Mouse (Mus musculus): ENCODE measurements around the gene Nrp2.

GRCm38 (mm10) chr1:62813938-62814337 is 110.9 kb downstream of the Nrp2 start:
- no peak for TF ChIP-seq CTCF (IDR thresholded peaks at IDR 0.05; ENCODE audit: low read depth)
- TF ChIP-seq EP300 (IDR thresholded peaks at IDR 0.05; ENCODE audit: low read depth): no peak

All from heart, postnatal 0 days (tissue).